Mouse (Mus musculus): ENCODE measurements around the gene Smoc1.

DNA sequence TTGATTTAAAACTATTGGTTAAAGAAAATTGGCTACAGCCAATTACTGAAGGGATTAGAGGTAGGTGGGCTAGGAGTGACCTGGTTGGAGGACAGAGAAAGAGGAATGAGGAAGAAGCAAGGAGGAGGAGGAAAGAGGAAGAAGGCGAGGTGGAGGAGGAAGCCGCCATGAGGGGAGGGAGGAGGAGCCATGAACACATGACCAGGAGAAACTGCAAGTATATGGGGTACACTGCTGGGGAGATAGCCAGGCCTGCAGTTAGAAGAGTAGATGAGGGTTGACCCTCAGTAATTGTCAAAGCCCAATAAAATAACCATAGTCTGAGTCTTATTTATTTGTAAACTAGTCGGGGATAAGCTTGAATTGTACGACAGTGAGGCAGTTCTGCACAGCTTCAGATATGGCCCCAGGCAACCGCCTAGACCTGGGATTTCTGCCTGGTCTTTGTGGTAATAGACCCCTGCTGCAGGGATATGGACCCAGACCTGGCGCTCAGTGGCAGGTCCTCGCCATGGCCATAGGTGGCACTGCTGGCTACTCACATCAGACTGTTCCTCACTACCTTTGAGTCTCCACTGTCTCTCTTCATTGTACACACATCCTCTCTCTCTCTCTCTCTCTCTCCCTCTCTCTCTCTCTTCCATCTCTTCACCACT is 7.2 kb upstream of the Smoc1 start:
- TF ChIP-seq CTCF (IDR thresholded peaks at IDR 0.05; ENCODE audit: low read depth) (no peak), EP300 (IDR thresholded peaks at IDR 0.05; ENCODE audit: low read depth) (no peak)
